Mouse (Mus musculus) brain, embryonic 14.5 days (tissue): ENCODE measurements at regions not wholly inside any gene's neighbourhood (a gene's known extent, or its start where the extent isn't known, plus 50 kb on each side); places are given as distances from the start of the nearest gene placed in this dataset.

Experiments used
- CTCF ChIP-seq: fragments of 200-500 bp; IDR thresholded peaks from 2 replicates; pipeline ENCODE4 v1.5.1; 2012; ENCODE audit warnings: inconsistent platforms, mild to moderate bottlenecking, moderate library complexity, borderline replicate concordance; ENCODE audit not compliant: insufficient read depth, insufficient read length; ENCODE audit errors: extremely low read depth
- POLR2A ChIP-seq: fragments of 200-500 bp; IDR thresholded peaks from 2 replicates; pipeline ENCODE4 v1.6.1; 2012; ENCODE audit warnings: mild to moderate bottlenecking, inconsistent platforms, borderline replicate concordance; ENCODE audit not compliant: poor library complexity, insufficient read depth, insufficient read length, severe bottlenecking; ENCODE audit errors: extremely low read depth

DNA sequence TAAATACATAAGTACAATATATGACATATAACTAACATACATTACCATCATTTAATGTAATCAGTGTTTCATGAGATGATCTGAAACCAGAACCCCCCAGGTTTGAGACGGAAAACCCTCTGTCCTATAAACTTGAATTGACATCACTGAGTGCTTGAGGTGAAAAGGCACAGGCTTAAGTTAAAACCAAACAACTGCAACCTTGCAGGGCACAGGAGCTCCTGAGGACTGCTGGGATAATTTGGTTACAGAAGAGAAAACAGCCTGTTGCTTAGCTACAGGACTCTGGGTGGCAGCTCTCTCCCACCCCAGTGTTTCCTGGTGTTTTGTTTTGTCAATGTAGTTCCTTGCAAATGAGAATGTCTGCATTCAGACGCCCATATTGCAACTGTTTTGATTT, 259.5 kb downstream of the Etv1 start:
- no peak for TF ChIP-seq CTCF
- no peak for TF ChIP-seq POLR2A
